Mouse (Mus musculus) cerebellum, postnatal 36 days (tissue): Measurements from ENCODE around the gene Pfas.
"Not testable (repeated sequence)": the region's sequence is repeated elsewhere in the genome, so short reads cannot be mapped to it uniquely, and the experiment has no call there.

Experiments
- DNase-seq, 2 experiments: peaks; one replicate each; pipeline ENCODE4 v3.0.0; 2021 to 2022; ENCODE audit warnings: mixed read lengths in 2 of 2

Gene Pfas

DNA sequence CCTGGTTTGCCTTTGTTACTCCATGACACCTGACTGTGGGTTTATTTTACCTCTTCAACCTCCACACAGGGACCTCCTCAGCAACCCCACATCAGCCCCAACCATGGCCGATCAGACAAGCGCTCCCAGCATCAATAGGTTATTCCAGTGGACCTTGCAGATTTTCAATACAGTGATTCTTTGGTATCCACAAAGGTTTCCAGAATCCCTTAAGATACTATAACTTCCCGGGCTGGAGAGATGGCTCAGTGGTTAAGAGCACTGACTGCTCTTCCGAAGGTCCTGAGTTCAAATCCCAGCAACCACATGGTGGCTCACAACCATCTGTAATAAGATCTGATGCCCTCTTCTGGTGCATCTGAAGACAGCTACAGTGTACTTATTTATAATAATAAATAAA, 71.3 kb downstream of the Pfas start:
- not testable (repeated sequence) for DNase-seq
